Mouse (Mus musculus): Measurements from ENCODE around the gene Nfe2.
A peak's percentile ranks its signal among the peaks of the same experiment; 100 is the strongest.

Gene Nfe2

DNA sequence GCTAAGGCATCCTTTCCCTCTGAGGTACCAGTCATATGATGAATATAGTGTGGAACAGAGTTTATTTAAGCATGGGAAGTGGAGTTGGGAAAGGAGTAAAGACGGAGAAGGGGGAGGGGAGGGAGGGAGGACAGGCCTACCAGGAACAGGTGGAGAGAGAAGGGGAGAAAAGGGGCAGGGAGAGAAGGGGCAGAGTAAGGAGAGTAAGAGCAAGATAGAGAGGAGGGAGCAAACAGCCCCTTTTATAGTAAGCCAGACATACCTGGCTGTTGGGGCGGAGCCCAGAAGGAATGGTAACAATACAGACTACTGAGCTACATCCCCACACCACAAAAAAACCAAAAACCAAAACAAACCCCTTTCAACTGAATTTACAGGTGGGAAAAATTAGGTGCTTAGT is 42.2 kb downstream of the Nfe2 start:
- no peak for DNase-seq (ENCODE audit: low read depth, low spot score)

DNA sequence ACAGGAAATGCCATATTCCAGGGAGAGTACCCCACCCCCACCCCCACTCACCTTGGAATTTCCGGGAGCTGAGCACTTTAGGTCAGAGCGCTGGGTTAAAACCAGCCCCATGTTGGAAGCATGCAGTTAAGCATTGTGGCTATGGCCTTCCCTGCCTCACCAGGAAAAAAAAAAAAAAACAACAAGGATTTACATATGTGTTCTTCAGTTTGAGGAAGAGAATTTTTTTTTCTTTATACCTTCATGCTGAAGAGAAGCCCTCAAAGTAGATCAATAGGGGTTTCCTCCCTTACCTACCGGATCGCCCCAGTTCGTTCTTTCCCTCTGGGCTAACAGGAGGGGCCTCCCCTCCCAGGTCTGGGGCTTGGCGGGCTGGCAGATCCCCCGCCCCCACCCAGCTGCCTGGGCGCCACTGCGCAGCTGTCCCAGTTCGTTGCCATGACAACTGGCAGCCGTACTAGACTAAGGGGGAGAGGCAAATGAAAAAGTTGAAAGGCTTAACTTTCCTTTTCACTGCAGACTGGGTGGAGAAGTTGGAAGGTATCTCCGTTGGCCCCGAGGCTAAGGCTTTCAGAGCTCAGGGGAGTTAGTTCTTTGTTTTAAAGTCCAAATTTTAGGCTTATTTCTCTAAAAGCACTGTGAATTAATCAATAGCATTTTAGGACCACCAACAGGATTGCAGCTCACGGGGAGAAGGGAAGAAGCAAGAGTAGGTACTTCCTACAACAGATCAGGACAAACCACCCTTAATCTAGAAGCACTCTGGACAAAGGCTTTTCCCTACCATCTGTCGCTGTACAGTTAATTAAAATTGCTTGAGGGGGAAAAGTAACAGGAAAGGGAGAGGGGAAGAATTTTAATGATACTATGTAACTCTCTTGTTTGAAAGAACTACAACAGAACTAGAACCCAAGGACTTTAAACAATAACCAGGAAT is 43.0 kb downstream of the Nfe2 start:
- peak; percentile 95 for DNase-seq (ENCODE audit: low read depth, low spot score)

DNA sequence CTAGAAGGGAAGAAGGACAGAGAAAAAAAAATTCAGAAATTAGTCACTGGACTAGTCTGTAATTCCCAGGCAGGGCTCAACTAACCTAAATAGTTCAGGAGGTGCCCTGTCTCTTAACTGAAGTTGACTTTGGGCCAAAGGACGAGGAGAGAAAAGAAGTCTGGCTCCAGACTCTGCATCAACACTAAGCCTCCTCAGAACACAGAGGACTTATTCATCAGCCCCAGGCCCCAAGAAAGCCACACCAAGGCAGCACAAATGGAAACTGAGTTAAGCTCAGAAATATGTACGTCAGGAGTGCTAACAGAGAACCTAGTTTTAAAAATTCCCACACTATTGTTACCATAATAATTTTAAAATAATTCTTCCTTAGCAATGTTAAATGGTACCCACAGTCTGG is 44.1 kb downstream of the Nfe2 start:
- no peak for DNase-seq (ENCODE audit: low read depth, low spot score)

DNA sequence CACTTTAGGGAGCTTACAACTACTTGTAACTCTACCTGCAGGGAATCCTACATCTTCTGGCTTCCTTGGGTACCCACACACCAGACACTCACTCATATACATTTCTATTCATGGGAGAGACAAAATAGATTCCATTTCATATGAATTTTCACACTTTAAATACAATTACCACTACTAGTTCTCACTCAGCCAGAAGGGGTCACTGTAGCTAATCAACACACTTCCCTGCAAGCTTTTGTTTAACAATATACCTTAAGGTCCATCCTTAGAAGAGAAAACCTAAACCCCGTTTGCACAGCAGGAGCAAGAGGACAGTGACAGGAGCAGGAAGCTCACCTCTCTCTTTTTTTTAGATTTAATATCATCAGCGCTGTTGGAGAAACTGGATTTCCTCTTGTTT is 53.0 kb downstream of the Nfe2 start:
- no peak for DNase-seq (ENCODE audit: low read depth, low spot score)

DNA sequence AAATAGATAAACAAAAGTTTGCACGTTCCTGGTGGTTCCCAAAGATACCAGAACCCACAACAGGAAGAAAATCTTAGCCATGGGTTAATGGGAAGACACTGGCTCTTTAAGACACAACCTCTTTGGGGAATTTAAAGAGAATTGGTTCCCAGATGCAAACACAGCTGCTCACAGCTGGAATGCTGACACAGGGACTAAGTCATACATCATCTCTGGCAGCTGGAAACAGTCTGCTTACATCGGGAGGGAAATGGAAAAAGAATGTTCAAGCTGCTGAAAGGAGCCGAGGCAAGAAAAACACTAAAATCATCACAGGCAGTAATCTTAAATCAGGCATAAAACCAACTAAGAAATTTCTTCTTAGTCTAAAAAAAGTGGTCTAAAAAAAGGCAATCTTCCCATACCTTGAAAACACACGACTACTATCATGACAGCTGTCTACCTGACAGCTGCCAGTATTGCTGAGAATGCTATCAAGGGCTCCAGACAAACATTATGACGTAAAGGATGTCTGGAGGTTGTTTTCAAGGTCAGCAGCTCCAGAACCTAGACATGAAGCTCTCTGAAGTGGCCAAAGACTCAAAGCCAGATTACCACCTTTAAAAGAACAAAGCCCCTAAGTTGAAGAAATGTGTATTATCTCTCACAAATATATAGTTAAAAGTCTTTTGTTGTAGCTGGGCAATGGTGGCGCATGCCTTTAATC is 56.0 kb downstream of the Nfe2 start:
- DNase-seq (ENCODE audit: low read depth, low spot score): peak; percentile 75
